Mouse (Mus musculus) CH12.LX (cell line): ENCODE measurements around the gene Pick1. TPM values are rescaled to one million over a fixed set of nuclear protein-coding genes. Genes with fewer than 3 reads are reported as not detected.

Experiments
- DNase-seq: peaks from one replicate; pipeline ENCODE4 v3.0.0-alpha.2; 2013; ENCODE audit errors: extremely low read depth
- H3K27ac ChIP-seq: 2 replicates; pipeline ENCODE4 v1.5.1; 2012; ENCODE audit warnings: low read depth, mild to moderate bottlenecking, control low read depth, moderate library complexity; ENCODE audit not compliant: insufficient read depth
- H3K27me3 ChIP-seq: replicated peaks from 2 replicates; pipeline ENCODE3; 2012; ENCODE audit warnings: inconsistent platforms
- H3K36me3 ChIP-seq, 2 experiments: replicated peaks in 1 of 2; 2 replicates each; pipeline versions ENCODE3 to v1.6.1; 2012; ENCODE audit warnings: inconsistent platforms in 1 of 2, low read length in 1 of 2, mild to moderate bottlenecking in 1 of 2, mixed read lengths in 1 of 2, moderate library complexity in 1 of 2; ENCODE audit not compliant: control insufficient read depth in 1 of 2, insufficient read depth in 1 of 2
- H3K4me1 ChIP-seq, 2 experiments: 2 replicates each; pipeline ENCODE4 v1.6.1; 2012; ENCODE audit warnings: inconsistent platforms in 1 of 2, moderate library complexity in 1 of 2; ENCODE audit not compliant: insufficient read depth in 2 of 2, control insufficient read depth in 1 of 2
- H3K4me2 ChIP-seq: 2 replicates; pipeline ENCODE4 v1.6.1; 2012; ENCODE audit warnings: low read depth, mild to moderate bottlenecking, control low read depth; ENCODE audit not compliant: poor library complexity, insufficient read depth, severe bottlenecking
- H3K4me3 ChIP-seq, 3 experiments: fragments of 150-350 bp in 1 of 3; sonication (generic) in 1 of 3; replicated peaks in 1 of 3; 2 replicates each; pipeline versions ENCODE3 to v1.5.1; 2011 to 2012; ENCODE audit warnings: low read depth in 2 of 3, low read length in 2 of 3, mild to moderate bottlenecking in 2 of 3, moderate library complexity in 2 of 3, control low read depth in 1 of 3, improper control_type of control experiment in 1 of 3, inconsistent platforms in 1 of 3, mixed read lengths in 1 of 3; ENCODE audit not compliant: poor library complexity in 1 of 3
- H3K79me2 ChIP-seq: replicated peaks from 2 replicates; pipeline ENCODE4 v1.6.1; 2012; ENCODE audit warnings: mild to moderate bottlenecking, moderate library complexity; ENCODE audit not compliant: control insufficient read depth, poor library complexity, insufficient read depth, severe bottlenecking; ENCODE audit errors: extremely low read depth
- H3K9ac ChIP-seq: 2 replicates; pipeline ENCODE4 v1.6.1; 2012; ENCODE audit warnings: low read depth, mild to moderate bottlenecking, control low read depth, moderate library complexity; ENCODE audit not compliant: insufficient read depth
- H3K9me3 ChIP-seq: replicated peaks from 2 replicates; pipeline ENCODE3; 2012; ENCODE audit warnings: low read length, inconsistent platforms, mixed read lengths
- CTCF ChIP-seq, 2 experiments: IDR thresholded peaks in 1 of 2; conservative IDR thresholded peaks in 1 of 2; 2 replicates each; pipeline ENCODE4 v1.5.1; 2011 to 2012; ENCODE audit warnings: low read depth in 2 of 2, low read length in 2 of 2, improper control_type of control experiment in 1 of 2, inconsistent platforms in 1 of 2, mild to moderate bottlenecking in 1 of 2, moderate library complexity in 1 of 2
- ELF1 ChIP-seq: IDR thresholded peaks from 2 replicates; pipeline ENCODE4 v1.6.1; 2014; ENCODE audit warnings: low read depth, mild to moderate bottlenecking, inconsistent platforms, low read length, improper control_type of control experiment
- EP300 ChIP-seq: IDR thresholded peaks from 2 replicates; pipeline ENCODE4 v1.6.1; 2011; ENCODE audit warnings: low read length, improper control_type of control experiment
- GABPA ChIP-seq: IDR thresholded peaks from 2 replicates; pipeline ENCODE4 v1.6.1; 2012; ENCODE audit warnings: low read depth, low read length, improper control_type of control experiment, inconsistent platforms; ENCODE audit not compliant: insufficient replicate concordance
- JUND ChIP-seq: conservative IDR thresholded peaks from 2 replicates; pipeline ENCODE4 v1.6.1; 2011; ENCODE audit warnings: low read depth, low read length, improper control_type of control experiment
- KAT2A ChIP-seq: IDR thresholded peaks from 2 replicates; pipeline ENCODE4 v1.6.1; 2012; ENCODE audit warnings: low read length, improper control_type of control experiment, inconsistent platforms; ENCODE audit not compliant: insufficient replicate concordance
- MAFK ChIP-seq: IDR thresholded peaks from 2 replicates; pipeline ENCODE4 v1.6.1; 2011; ENCODE audit warnings: low read length, improper control_type of control experiment; ENCODE audit not compliant: insufficient replicate concordance
- MAX ChIP-seq: IDR thresholded peaks from 2 replicates; pipeline ENCODE4 v1.6.1; 2011; ENCODE audit warnings: low read length, improper control_type of control experiment
- MEF2A ChIP-seq: IDR thresholded peaks from 2 replicates; pipeline ENCODE4 v1.6.1; 2014; ENCODE audit warnings: low read depth, mild to moderate bottlenecking, inconsistent platforms, low read length, improper control_type of control experiment, borderline replicate concordance
- NELFE ChIP-seq: IDR thresholded peaks from 2 replicates; pipeline ENCODE4 v1.6.1; 2011; ENCODE audit warnings: low read depth, low read length, improper control_type of control experiment
- NRF1 ChIP-seq: IDR thresholded peaks from 2 replicates; pipeline ENCODE4 v1.6.1; 2014; ENCODE audit warnings: low read depth, mild to moderate bottlenecking, inconsistent platforms, low read length, improper control_type of control experiment, moderate library complexity
- RAD21 ChIP-seq: IDR thresholded peaks from 2 replicates; pipeline ENCODE4 v1.6.1; 2011; ENCODE audit warnings: low read depth, mild to moderate bottlenecking, low read length, improper control_type of control experiment, moderate library complexity
- UBTF ChIP-seq: IDR thresholded peaks from 2 replicates; pipeline ENCODE4 v1.6.1; 2012; ENCODE audit warnings: low read depth, mild to moderate bottlenecking, inconsistent platforms, low read length, improper control_type of control experiment, moderate library complexity
- ZC3H11A ChIP-seq: IDR thresholded peaks from 2 replicates; pipeline ENCODE4 v1.6.1; 2012; ENCODE audit warnings: low read depth, mild to moderate bottlenecking, inconsistent platforms, low read length, improper control_type of control experiment
- ZKSCAN1 ChIP-seq: IDR thresholded peaks from 2 replicates; pipeline ENCODE4 v1.6.1; 2012; ENCODE audit warnings: low read depth, inconsistent platforms, low read length, improper control_type of control experiment, borderline replicate concordance
- ZMIZ1 ChIP-seq: IDR thresholded peaks from 2 replicates; pipeline ENCODE4 v1.6.1; 2012; ENCODE audit warnings: low read depth, mild to moderate bottlenecking, inconsistent platforms, low read length, improper control_type of control experiment
- dilution Hi-C: fragments of 300-500 bp; cut with MboI; formaldehyde crosslinking; loops from 2 replicates; pipeline ENCODE4 v1.14.3; 2020; ENCODE audit warnings: low sequenced_read_pairs; ENCODE audit not compliant: extremely low pct_unique_long_range_greater_than_20kb, extremely low pct_ligation_motif_present
- in situ Hi-C: fragments of 300-500 bp; cut with MboI; formaldehyde crosslinking; loops from 3 replicates; pipeline ENCODE4 v1.14.3; 2019; ENCODE audit warnings: low sequenced_read_pairs, low pct_ligation_motif_present, low pct_unique_long_range_greater_than_20kb, mixed read lengths
- polyA plus RNA-seq: library from polyadenylated mRNA; unstranded; fragments of >175 nt; gene quantifications from 2 replicates; pipeline ENCODE4 v1.2.1, GENCODE M21; 2012; ENCODE audit warnings: low read depth; ENCODE audit not compliant: insufficient read length
- total RNA-seq, 2 experiments: library from RNA; depleted of rRNA; stranded (reverse); fragments of 300-350 nt in 1 of 2; fragments of >200 nt in 1 of 2; gene quantifications; 2 replicates each; pipeline ENCODE4 v1.2.3; 2012 to 2014

Pick1 gene
- total and polyA plus RNA-seq, 3 experiments, result 13.9 to 23.4 (median 14.9) TPM

- Histone ChIP-seq H3K36me3 (no peaks in the 10 kb centered on the region), H3K79me2 (no peaks in the 10 kb centered on the region), H3K27ac (no peak overlapping the region), H3K4me1 (no peaks in the 10 kb centered on the region), H3K4me3 (no peak overlapping the region), H3K27me3 (peaks cover 24% of the 10 kb centered on the region), H3K9me3 (peaks cover 4% of the 10 kb centered on the region), H3K9ac (no peak overlapping the region), H3K4me2 (no peak overlapping the region)
- dilution Hi-C loops, result no loop called here
- TF ChIP-seq NELFE (no peak), ELF1 (no peak), EP300 (no peak), MEF2A (no peak), CTCF (conservative IDR thresholded peaks at IDR 0.05 in 1 of 2, IDR thresholded peaks at IDR 0.05 in 1 of 2; ENCODE audit: low read depth in 2 of 2, low read length in 2 of 2) (peak in 1 of 2 experiments; percentile 10; a peak in 1 of 4 replicates), MAFK (no peak), NRF1 (no peak)
- no peak for DNase-seq
- in situ Hi-C loops, result no loop called here
These were observed 37.5 kb upstream of the Pick1 start for GRCm38 (mm10) chr15:79191426-79191825.

DNA sequence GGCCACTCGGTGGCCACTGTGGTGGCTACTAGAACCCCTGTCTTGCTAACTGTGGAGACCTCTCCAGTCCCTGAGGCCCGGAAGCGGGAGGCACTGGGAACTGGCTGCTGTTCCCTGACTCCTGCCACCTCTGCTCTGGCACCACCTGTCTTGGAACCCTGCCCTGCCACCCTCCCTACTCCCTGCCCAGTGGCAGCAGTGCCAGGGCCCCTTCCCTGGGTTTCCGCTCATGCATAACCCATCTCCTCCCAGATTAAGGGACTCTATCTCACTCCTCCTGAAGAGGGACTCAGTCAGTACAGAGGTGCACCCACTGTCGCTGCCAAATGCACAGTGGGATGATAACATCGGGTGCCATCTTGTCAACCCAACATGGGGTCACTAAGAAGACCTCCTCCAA is 36.5 kb upstream of the Pick1 start:
- dilution Hi-C loops, result no loop called here
- peaks cover 4% of the 10 kb centered on the region for H3K9me3 ChIP-seq
- H3K27ac ChIP-seq, result no peak overlapping the region
- no peak for TF ChIP-seq KAT2A
- TF ChIP-seq MEF2A, result no peak
- TF ChIP-seq ZC3H11A, result no peak
- TF ChIP-seq ZKSCAN1, result no peak
- no peak for TF ChIP-seq MAX
- no peak for TF ChIP-seq CTCF (conservative IDR thresholded peaks at IDR 0.05 in 1 of 2, IDR thresholded peaks at IDR 0.05 in 1 of 2; ENCODE audit: low read depth in 2 of 2, low read length in 2 of 2)
- TF ChIP-seq, all 38 proteins: peak for 0
- Histone ChIP-seq H3K4me2 (no peak overlapping the region), H3K4me3 (no peak overlapping the region), H3K4me1 (no peaks in the 10 kb centered on the region), H3K36me3 (no peaks in the 10 kb centered on the region), H3K27me3 (peaks cover 26% of the 10 kb centered on the region), H3K9ac (no peak overlapping the region), H3K79me2 (no peaks in the 10 kb centered on the region)
- no peak for DNase-seq
- in situ Hi-C loops, result no loop called here

DNA sequence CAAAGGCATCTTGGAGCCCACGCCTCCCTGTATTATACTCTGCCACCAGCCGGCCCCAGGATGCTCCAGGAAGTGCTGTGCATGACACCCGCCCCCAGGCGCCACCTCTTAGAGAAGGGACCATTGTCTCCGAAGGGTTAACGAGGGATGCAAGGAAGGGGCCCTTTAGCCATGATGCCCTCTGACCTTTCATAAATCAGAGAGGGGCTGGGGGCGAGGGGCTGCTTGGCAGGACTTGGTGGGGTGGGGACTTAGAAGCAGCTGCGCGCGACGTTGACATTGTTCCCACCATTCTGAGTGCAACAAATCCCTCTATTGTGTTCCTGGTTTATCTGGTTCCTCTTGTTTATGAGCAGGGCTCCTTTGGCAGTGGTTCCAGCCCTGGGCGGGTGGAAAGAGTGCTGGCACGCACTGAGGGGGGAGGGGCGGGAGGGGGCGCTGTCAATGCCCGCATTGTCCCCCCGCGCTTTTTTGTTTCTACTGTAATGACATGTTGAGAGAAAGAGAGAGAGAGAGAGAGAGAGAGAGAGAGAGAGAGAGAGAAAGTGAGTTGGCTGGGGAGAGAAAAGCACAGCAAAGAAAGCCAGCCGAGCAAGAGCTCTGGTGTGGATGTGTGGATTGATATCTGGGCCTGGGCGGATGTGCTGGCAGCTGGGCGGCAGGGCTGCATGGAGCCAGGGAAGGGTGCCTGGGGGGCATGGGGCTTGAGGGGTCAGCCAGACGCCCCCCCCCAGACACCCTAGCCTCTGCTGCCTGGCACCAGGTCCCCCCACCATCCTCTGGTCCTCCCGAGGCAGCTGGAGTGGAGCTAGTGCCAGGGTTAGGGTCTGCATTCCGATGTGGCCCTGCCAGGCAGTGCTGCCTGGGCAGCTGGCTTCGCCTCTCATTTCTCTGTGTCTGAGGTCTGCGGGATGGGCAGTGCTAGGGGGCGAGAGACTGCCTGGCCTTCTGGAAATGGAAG is 35.8 kb upstream of the Pick1 start:
- no peak for DNase-seq

More for the DNA sequence above, 35.8 kb upstream of the Pick1 start:
- TF ChIP-seq ZMIZ1 (no peak), RAD21 (no peak), GABPA (no peak), JUND (no peak), UBTF (no peak)
- in situ Hi-C loops (no loop called here), dilution Hi-C loops (no loop called here)
- Histone ChIP-seq H3K4me2 (no peak overlapping the region), H3K36me3 (no peaks in the 10 kb centered on the region), H3K9ac (no peak overlapping the region), H3K27ac (no peak overlapping the region), H3K9me3 (peaks cover 4% of the 10 kb centered on the region), H3K4me3 (no peak overlapping the region), H3K79me2 (no peaks in the 10 kb centered on the region), H3K4me1 (no peaks in the 10 kb centered on the region), H3K27me3 (peaks cover 30% of the 10 kb centered on the region)
